Mouse (Mus musculus): ENCODE results near the gene Nmnat2. TPM values are rescaled to one million over a fixed set of nuclear protein-coding genes. Genes with fewer than 3 reads are reported as not detected.

Gene Nmnat2
- polyA plus RNA-seq, 1 experiment: 2.1 TPM

DNA sequence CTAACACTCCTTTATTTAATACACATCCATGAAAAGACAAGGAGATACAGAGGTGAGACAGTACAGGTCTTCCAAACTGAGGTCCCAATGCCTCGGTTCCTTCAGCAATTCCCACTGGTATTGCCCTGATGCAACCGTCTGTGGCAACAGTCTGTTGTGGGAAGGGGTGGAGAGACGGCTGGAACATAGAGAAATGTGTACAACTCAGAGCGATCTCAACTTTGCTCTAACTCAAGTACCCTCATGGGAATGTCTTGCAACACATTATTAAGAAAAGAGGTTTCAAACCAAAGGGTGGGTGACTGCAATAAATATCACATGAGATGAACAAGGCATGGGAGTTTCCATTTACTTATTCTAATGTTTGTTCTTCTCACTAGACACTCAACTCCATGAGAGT lies 168.0 kb downstream of the Nmnat2 start:
- H3K4me3 ChIP-seq: no peak overlapping the region
- no peaks in the 10 kb centered on the region for H3K36me3 ChIP-seq (ENCODE audit: control insufficient read depth, insufficient read depth)
- no peaks in the 10 kb centered on the region for H3K79me2 ChIP-seq (ENCODE audit: control insufficient read depth, insufficient read depth)
- no peaks in the 10 kb centered on the region for H3K27me3 ChIP-seq (ENCODE audit: control insufficient read depth, insufficient read depth, insufficient read length)
- H3K4me2 ChIP-seq (ENCODE audit: low read depth): peak overlapping the region; percentile 2
- H3ac ChIP-seq (ENCODE audit: control insufficient read depth, insufficient read length): no peak overlapping the region
- TF ChIP-seq CEBPB (IDR thresholded peaks at IDR 0.05; ENCODE audit: insufficient read depth, poor library complexity, severe bottlenecking) (peak; percentile 50; the same call in 1 of the 2 replicates), SRF (IDR thresholded peaks at IDR 0.05; ENCODE audit: control insufficient read depth, insufficient read length, low read depth) (no peak)

- H3K4me2 ChIP-seq (ENCODE audit: low read depth): no peak overlapping the region
- TF ChIP-seq TCF12 (IDR thresholded peaks at IDR 0.05; ENCODE audit: insufficient read depth, poor library complexity, severe bottlenecking): no peak
- no peak for TF ChIP-seq POLR2A (IDR thresholded peaks at IDR 0.05; ENCODE audit: insufficient read length, low read depth)
- no peak for TF ChIP-seq CEBPB (IDR thresholded peaks at IDR 0.05; ENCODE audit: insufficient read depth, poor library complexity, severe bottlenecking)
- no peak for TF ChIP-seq REST (IDR thresholded peaks at IDR 0.05; ENCODE audit: insufficient read depth, insufficient read length)
- no peak for TF ChIP-seq POLR2AphosphoS2 (IDR thresholded peaks at IDR 0.05; ENCODE audit: insufficient read length, low read depth)
- TF ChIP-seq MYOD1 (IDR thresholded peaks at IDR 0.05; ENCODE audit: control insufficient read depth in 1 of 3, insufficient read length in 2 of 3, low read depth in 2 of 3): no peak
- TF ChIP-seq E2F4 (IDR thresholded peaks at IDR 0.05; ENCODE audit: insufficient read depth): no peak
- no peak for TF ChIP-seq SRF (IDR thresholded peaks at IDR 0.05; ENCODE audit: control insufficient read depth, insufficient read length, low read depth)
- no peak for TF ChIP-seq TCF3 (IDR thresholded peaks at IDR 0.05; ENCODE audit: insufficient read length, low read depth)
- TF ChIP-seq USF1 (IDR thresholded peaks at IDR 0.05; ENCODE audit: low read depth): no peak
- TF ChIP-seq MYOG (IDR thresholded peaks at IDR 0.05; ENCODE audit: control insufficient read depth in 1 of 3, insufficient read depth in 1 of 3, insufficient read length in 2 of 3, low read depth in 2 of 3): no peak
- TF ChIP-seq MAX (IDR thresholded peaks at IDR 0.05; ENCODE audit: low read depth): no peak
- no peaks in the 10 kb centered on the region for H3K27me3 ChIP-seq (ENCODE audit: control insufficient read depth, insufficient read depth, insufficient read length)
- no peak overlapping the region for H3ac ChIP-seq (ENCODE audit: control insufficient read depth, insufficient read length)
- H3K4me3 ChIP-seq: no peak overlapping the region
- no peaks in the 10 kb centered on the region for H3K79me2 ChIP-seq (ENCODE audit: control insufficient read depth, insufficient read depth)
- no peaks in the 10 kb centered on the region for H3K36me3 ChIP-seq (ENCODE audit: control insufficient read depth, insufficient read depth)
These were observed 169.7 kb downstream of the Nmnat2 start for GRCm38 (mm10) chr1:153124502-153124901.

DNA sequence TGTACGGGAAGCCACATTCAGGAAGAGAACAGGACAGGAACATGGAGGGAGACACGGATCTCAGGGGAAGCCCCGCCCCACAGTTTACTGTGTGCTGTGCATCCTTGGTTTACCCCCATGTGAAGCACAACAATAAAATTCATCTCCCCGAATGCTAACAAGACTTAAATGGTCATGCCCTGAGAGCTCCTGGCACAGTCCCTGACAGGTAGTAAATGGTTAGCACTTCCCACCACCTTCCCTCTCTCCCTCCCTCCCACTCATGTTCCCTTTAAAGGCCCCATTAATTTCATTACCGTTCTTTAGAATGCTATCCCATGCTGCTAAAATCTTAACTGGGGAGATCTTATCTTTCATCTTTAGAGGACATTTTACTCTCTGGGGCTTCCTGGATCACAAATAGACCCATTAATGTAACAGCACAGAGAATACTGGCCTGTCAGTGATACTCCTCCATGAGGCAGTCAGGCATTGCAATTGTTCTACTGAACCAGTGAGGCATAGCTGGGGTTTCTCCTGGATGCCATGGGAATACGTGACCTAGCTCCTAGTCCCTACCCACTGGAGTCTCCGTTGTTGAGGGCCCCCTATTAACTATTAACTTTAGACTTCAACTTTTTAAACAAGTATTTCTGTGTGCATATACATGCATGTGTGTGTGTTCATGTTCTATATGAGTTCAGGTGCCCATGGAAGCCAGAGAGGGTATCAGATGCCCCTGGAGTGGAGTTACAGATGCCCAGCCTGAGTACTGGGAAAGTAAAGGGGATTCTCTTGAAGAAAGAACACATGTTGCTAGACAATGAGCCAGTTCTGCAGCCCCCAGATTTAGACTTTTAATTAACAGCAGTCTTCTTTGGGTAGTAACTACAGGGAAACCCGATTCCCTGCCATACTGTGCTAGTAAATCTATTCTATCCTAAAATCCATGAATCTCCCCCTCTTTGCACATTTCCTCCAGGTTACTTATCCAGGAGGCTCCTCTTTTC lies 170.8 kb downstream of the Nmnat2 start:
- TF ChIP-seq POLR2A (IDR thresholded peaks at IDR 0.05; ENCODE audit: insufficient read length, low read depth): no peak
- TF ChIP-seq MYOD1 (IDR thresholded peaks at IDR 0.05; ENCODE audit: control insufficient read depth in 1 of 3, insufficient read length in 2 of 3, low read depth in 2 of 3): no peak
- TF ChIP-seq MAX (IDR thresholded peaks at IDR 0.05; ENCODE audit: low read depth): no peak
- TF ChIP-seq MYOG (IDR thresholded peaks at IDR 0.05; ENCODE audit: control insufficient read depth in 1 of 3, insufficient read depth in 1 of 3, insufficient read length in 2 of 3, low read depth in 2 of 3): no peak
- TF ChIP-seq TCF12 (IDR thresholded peaks at IDR 0.05; ENCODE audit: insufficient read depth, poor library complexity, severe bottlenecking): no peak
- TF ChIP-seq POLR2AphosphoS2 (IDR thresholded peaks at IDR 0.05; ENCODE audit: insufficient read length, low read depth): no peak
- TF ChIP-seq REST (IDR thresholded peaks at IDR 0.05; ENCODE audit: insufficient read depth, insufficient read length): no peak
- no peak for TF ChIP-seq CEBPB (IDR thresholded peaks at IDR 0.05; ENCODE audit: insufficient read depth, poor library complexity, severe bottlenecking)
- TF ChIP-seq E2F4 (IDR thresholded peaks at IDR 0.05; ENCODE audit: insufficient read depth): no peak
- TF ChIP-seq USF1 (IDR thresholded peaks at IDR 0.05; ENCODE audit: low read depth): no peak
- no peak for TF ChIP-seq TCF3 (IDR thresholded peaks at IDR 0.05; ENCODE audit: insufficient read length, low read depth)
- no peaks in the 10 kb centered on the region for H3K79me2 ChIP-seq (ENCODE audit: control insufficient read depth, insufficient read depth)

GRCm38 (mm10) chr1:153126491-153127381 lies 171.9 kb downstream of the Nmnat2 start:
- peak overlapping the region; percentile 58 for H3K4me2 ChIP-seq (ENCODE audit: low read depth)
- H3K4me3 ChIP-seq: no peak overlapping the region
- H3K79me2 ChIP-seq (ENCODE audit: control insufficient read depth, insufficient read depth): no peaks in the 10 kb centered on the region
- no peak overlapping the region for H3ac ChIP-seq (ENCODE audit: control insufficient read depth, insufficient read length)
- no peaks in the 10 kb centered on the region for H3K36me3 ChIP-seq (ENCODE audit: control insufficient read depth, insufficient read depth)
- H3K27me3 ChIP-seq (ENCODE audit: control insufficient read depth, insufficient read depth, insufficient read length): no peaks in the 10 kb centered on the region
- TF ChIP-seq TCF3 (IDR thresholded peaks at IDR 0.05; ENCODE audit: insufficient read length, low read depth) (no peak), REST (IDR thresholded peaks at IDR 0.05; ENCODE audit: insufficient read depth, insufficient read length) (no peak), POLR2AphosphoS2 (IDR thresholded peaks at IDR 0.05; ENCODE audit: insufficient read length, low read depth) (no peak), TCF12 (IDR thresholded peaks at IDR 0.05; ENCODE audit: insufficient read depth, poor library complexity, severe bottlenecking) (no peak), MYOG (IDR thresholded peaks at IDR 0.05; ENCODE audit: control insufficient read depth in 1 of 3, insufficient read depth in 1 of 3, insufficient read length in 2 of 3, low read depth in 2 of 3) (no peak), POLR2A (IDR thresholded peaks at IDR 0.05; ENCODE audit: insufficient read length, low read depth) (no peak), USF1 (IDR thresholded peaks at IDR 0.05; ENCODE audit: low read depth) (no peak), SRF (IDR thresholded peaks at IDR 0.05; ENCODE audit: control insufficient read depth, insufficient read length, low read depth) (no peak), CEBPB (IDR thresholded peaks at IDR 0.05; ENCODE audit: insufficient read depth, poor library complexity, severe bottlenecking) (no peak), MYOD1 (IDR thresholded peaks at IDR 0.05; ENCODE audit: control insufficient read depth in 1 of 3, insufficient read length in 2 of 3, low read depth in 2 of 3) (no peak), E2F4 (IDR thresholded peaks at IDR 0.05; ENCODE audit: insufficient read depth) (no peak), MAX (IDR thresholded peaks at IDR 0.05; ENCODE audit: low read depth) (no peak)

More for the DNA sequence above, 170.8 kb downstream of the Nmnat2 start:
- H3K36me3 ChIP-seq (ENCODE audit: control insufficient read depth, insufficient read depth): no peaks in the 10 kb centered on the region
- no peak overlapping the region for H3K4me3 ChIP-seq
- peak overlapping the region; percentile 58 for H3K4me2 ChIP-seq (ENCODE audit: low read depth)
- H3ac ChIP-seq (ENCODE audit: control insufficient read depth, insufficient read length): no peak overlapping the region
- no peaks in the 10 kb centered on the region for H3K27me3 ChIP-seq (ENCODE audit: control insufficient read depth, insufficient read depth, insufficient read length)
